Mouse (Mus musculus): ENCODE data around the gene Sgta.

Sgta gene

GRCm38 (mm10) chr10:80994621-80995020 is 65.4 kb downstream of the Sgta start:
- in situ Hi-C loops (cut with MboI; ENCODE audit: unreplicated experiment in 2 of 2), result loop anchor here (5.0 kb wide), 8 partner anchors 48 to 247 kb away; partner anchors contain the start of gene Jsrp1 (in 1 of the 2)
